Mouse (Mus musculus): ENCODE data around the gene Gtf3c1.

Gene Gtf3c1

GRCm38 (mm10) chr7:125615453-125615852 is 92.1 kb downstream of the Gtf3c1 start:
- no peak for DNase-seq

DNA sequence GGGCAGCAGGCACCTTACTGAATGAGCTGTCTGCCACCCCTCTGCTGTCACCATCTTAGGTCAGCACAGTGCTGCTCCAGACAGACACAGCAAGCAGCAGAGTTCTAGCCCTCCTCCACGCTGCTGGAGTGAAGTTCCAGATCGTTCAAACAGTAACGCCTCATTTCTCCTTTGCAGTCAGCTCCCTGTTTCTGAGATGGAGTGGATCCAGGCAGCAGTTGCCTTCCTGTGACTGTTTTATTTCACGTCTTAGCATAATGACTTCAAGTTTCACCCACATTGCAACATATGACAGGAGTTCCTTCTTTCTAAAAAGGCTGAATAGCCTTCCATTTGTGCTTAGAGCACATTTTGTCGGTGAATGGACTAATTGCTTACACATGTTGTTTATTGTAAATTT is 94.0 kb downstream of the Gtf3c1 start:
- DNase-seq: no peak

DNA sequence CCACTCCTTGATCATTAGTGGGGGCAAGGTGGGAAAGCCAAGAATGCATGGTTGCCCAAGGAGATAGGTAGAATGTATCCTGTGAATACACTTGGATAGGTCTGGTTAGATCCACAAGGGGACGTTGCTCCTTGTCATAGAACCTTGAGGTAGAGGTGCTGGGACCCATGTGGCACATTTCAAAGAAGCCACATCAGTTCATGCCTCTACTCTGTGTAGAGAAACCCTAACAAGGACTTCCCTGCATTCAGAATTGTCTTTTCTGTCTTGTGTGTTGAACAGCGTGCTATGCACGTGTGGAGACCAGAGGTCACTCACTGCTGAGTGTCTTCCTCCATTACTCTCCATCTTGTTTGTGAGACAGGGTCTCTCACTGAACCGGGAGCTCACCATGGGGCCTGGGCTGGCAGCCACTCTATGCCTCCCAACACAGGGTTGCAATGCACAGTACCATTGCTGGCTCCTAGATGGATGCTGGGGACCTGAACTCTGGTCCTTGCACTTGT is 99.3 kb downstream of the Gtf3c1 start:
- DNase-seq: no peak

DNA sequence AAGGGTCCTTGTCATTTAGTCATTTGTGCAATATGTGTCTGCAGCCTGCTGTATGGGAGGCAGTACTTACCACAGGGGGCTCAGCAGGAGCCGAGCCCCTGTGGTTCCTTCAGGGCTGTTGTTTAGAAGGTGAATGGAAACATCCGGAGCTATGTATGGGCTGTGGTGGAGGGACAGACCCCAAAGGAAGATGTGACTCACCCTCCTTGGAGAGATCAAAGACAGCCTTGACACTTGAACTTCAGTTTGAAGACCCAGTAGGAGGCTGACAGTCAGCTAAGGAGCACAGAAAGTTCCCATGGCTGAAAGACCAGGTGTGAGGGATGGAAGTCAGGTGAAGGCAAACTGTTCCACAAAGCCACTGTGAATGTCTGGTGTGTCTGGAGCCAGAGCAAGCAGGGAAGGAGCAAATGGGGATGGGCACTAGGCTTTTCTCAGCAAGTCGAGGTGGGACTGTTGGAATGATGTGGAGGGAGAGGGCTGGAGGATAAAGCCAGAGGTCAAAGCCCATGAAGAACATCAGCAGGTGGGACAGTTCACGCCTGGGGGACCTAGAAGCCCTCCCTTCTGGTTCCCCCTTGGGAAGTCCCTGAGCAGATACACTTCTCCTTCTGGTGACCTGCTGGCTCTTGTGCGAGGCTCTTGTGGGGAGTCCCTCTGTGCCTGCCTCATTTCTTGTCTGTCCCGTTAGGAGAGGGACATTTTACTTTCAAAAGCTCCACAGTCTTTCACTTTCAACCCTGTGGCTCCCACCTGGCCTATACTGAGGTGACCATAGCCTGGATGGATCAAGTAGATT is 100.0 kb downstream of the Gtf3c1 start:
- DNase-seq: no peak

DNA sequence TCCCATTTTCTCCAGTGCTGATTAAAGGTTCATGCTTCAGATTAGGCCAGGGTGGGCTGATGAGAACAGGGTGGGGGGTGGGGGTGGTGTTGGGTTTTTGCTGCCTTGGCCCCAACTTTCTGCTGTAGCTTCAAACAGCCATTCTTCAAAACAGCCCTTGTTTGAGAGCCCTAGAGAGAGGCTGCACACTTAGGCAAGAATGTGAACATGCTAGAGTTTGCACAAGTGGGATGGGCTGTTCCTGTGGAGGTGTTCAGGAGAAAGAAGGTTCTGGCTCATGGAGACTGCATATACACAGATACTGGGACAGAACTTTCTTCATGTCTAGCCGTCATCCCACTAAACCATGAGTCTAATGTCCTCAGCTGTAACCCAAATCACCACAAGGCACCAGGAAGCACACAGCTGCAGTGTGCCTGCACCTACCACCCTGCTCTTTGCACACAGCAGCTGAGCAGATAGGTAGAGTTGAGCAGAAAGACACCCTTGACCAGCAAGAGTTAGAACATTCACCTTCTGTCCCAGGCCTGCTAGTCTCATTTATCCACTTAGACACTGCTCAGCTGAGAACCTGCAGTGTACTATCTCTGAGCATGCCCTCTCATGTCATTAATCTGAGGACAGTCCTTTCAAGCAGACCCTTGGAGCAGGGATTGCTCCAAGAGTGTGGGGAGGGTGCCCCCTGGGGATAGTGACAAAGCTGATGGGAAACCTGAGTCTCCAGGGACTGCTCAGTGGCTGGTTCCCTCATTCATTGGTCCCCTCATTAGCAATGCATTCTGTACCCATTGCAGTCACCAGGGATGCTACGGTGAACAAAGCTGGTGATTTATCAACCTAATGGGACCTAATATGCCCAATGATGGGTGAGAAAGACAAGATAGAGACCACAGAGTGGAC is 101.1 kb downstream of the Gtf3c1 start:
- no peak for DNase-seq

- no peak for DNase-seq
These were observed 101.8 kb downstream of the Gtf3c1 start for GRCm38 (mm10) chr7:125605725-125606139.

DNA sequence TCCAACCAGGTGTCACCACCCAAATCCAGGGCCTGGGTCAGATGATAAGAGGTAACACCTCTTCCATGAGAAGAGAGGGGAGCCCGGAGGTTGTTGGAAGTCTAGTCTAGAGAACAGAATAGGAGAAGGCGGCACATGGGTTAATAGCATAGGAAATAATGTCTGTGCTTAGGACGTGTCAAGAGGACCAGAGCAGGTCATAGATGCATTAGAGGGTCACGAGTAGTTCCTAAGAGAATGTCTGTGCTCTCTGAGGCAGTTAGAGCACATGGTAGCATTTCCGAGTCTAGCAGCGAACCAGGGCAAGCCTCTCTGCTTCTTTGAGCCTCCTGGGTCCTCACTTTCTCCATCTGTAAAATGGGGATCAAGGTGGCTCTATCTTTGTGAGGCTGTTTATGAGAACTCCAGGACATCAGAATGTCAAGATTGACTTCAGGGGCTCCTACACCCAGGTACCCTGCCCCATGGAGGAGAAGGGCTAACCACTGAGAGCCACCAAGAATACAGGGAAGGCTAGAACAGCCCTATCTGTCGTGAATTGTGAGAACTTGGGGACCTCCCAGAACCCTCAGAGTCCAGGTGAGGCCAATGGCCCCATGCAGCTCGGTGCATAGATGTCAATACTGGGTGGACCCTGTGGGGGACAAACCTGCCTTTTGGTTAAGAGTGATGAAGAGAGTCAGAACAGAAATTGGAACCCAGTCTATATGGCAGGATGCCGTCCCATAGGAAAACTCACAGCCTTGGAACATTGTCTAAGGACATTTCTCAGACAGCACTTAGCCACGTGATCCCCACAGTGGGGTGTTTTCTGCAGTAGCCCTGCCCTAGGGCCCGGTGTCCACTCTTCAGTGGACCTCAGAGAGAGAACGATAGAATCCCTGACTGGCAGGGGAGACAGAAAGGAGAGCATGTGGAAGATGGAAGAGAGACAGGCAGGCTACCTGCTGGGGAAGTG is 102.9 kb downstream of the Gtf3c1 start:
- no peak for DNase-seq

GRCm38 (mm10) chr7:125603185-125603631 is 104.4 kb downstream of the Gtf3c1 start, which contains the start of gene Il21r:
TSS of gene Il21r (plus strand) at chr7:125603429.
- DNase-seq: no peak

DNA sequence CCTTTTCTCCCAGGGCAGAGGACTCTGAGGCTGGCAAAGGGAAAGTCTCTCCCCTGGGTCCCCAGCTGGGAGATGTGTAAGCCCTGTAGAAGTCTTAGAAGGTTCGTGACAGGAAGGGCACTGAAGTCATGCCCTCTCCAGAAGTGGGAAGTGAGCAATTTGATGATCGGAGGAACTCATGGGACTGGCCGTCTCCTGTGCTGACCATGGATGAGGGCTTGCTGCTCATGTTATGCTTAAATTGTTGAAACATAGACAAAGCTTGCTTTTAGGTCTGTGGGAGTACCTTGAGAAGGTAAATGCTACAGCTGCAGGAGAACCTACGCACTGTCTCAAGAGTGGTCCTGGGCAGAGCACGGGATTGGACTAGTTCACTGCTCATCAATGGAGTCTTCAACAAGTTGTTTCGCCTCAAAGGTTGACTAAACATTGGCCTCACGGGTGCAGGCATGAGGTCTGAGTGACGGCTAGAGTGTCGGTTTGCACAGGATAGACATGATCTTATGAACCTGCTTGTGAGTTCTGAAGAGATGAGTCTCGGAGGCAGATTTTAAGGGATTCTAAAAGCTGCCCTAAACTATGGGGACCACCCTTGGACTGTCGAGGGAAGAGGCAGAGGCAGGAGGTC is 105.6 kb downstream of the Gtf3c1 start:
- DNase-seq: no peak

GRCm38 (mm10) chr7:125601280-125601670 is 106.3 kb downstream of the Gtf3c1 start:
- no peak for DNase-seq

GRCm38 (mm10) chr7:125600612-125601279 is 106.8 kb downstream of the Gtf3c1 start:
- no peak for DNase-seq

DNA sequence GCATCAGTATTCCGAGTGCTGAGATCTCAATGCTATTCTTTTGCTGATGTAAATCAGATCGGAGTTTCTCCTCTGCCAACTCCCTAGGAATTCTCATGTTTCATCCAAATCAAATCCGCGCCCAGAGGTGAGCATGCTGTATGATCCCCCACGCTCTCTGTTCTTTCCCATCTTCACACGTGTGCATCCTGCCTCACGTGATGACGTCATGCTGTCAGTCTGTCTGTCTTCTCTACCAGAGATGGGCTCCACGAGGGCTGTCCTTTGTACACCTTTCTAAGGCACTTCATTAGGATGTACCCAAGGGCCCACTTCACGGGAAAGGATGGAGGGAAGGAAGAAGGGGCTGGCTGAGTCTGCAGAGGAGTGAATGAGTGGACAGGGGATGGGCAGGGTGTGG is 107.4 kb downstream of the Gtf3c1 start:
- DNase-seq: no peak

DNA sequence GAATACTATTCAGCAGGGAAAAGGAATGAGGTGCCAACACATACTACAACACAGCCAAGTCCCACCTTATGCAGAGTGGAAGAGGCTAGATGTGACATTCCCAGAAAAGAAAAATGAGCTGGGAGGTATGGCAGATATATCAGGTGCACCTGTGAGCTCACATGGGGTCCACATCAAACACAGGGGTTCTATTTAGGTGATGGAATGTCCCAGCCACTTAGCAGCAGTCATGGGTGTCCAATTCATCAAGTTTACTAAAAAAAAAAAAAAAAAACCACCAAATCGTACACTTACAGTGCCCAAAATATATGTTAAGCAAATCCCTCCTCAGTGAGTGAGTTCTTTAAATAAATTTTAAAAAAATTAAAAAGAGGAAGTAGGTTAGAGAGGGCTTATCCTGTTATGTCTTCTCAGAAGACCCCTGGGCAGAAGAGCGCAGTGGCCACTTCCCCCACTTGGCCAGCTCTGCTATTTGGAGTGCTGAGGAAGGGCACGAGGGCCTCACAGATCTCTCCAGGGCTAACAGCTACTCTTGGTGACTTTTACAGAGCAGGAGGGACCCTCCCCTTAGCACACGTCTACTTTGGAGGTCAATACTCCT is 108.1 kb downstream of the Gtf3c1 start:
- no peak for DNase-seq

GRCm38 (mm10) chr7:125597516-125598347 is 109.8 kb downstream of the Gtf3c1 start:
- no peak for DNase-seq

GRCm38 (mm10) chr7:125597083-125597482 is 110.5 kb downstream of the Gtf3c1 start:
- DNase-seq: no peak

DNA sequence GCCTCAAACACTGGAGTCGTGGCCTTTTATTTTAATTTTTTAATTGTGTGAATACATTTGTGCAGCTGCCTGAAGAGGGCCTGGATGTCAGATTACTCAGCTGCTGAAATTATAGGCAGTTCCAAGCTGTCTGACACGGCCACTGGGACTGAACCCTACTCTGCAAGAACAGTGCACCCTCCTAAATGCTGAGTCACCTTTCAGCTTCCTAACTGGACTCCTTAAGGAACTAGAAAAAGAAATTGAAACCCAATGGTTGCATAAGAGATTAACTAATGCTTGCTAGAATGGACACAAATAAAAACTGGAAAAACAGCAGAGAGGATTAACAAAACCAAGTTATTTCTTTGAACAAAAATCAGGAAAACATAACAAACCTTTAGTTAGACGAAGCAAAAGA is 111.2 kb downstream of the Gtf3c1 start:
- no peak for DNase-seq

DNA sequence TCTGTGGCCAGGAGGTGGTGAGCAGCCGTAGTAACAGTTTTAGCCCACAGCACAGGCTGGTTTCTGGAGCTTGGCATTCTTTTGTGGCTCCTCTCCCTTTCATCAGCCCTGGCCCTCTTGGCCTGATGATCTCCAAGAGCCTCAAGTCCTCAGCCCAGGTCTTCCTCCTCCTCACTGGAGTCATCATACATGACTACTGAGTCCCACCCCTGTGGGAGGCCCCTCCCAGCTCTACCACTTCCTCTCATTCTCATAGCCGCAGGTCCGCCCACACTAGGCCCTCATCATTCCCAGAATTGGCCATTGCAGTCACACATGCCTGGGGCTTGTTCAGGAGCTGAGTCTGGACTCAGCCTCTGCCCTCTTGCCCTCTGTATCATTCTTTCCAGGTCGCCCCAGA is 113.7 kb downstream of the Gtf3c1 start:
- no peak for DNase-seq

Data from kidney, adult 9 months (tissue).